Mouse (Mus musculus) brain, adult 2 months (tissue): ENCODE measurements at regions not wholly inside any gene's neighbourhood (a gene's known extent, or its start where the extent isn't known, plus 50 kb on each side); places are given as distances from the start of the nearest gene placed in this dataset.

Experiments used
- DNase-seq: peaks from one replicate; pipeline ENCODE4 v3.0.0; 2011; ENCODE audit warnings: low read depth, low spot score

- DNase-seq = peak; percentile 97
Observed at GRCm38 (mm10) chr16:82661015-82661414, 167.2 kb upstream of the Gm21833 start.

- DNase-seq = no peak
Observed at GRCm38 (mm10) chr16:82674926-82675325, 153.3 kb upstream of the Gm21833 start.

- DNase-seq = peak; percentile 29
Observed at GRCm38 (mm10) chr16:82683113-82683512, 145.1 kb upstream of the Gm21833 start.

- DNase-seq = no peak
Observed at GRCm38 (mm10) chr16:82700922-82701321, 127.3 kb upstream of the Gm21833 start.

GRCm38 (mm10) chr16:82711161-82711560 lies 117.0 kb upstream of the Gm21833 start:
- peak; percentile 91 for DNase-seq

- DNase-seq = peak; percentile 65
Observed at GRCm38 (mm10) chr16:82734117-82734516, 94.1 kb upstream of the Gm21833 start.

GRCm38 (mm10) chr16:82758466-82758865 lies 69.7 kb upstream of the Gm21833 start:
- peak; percentile 7 for DNase-seq
